Mouse (Mus musculus) neural tube, embryonic 12.5 days (tissue): Measurements from ENCODE around the gene Tab1. TPM values are rescaled to one million over a fixed set of nuclear protein-coding genes. Genes with fewer than 3 reads are reported as not detected.

ENCODE experiments used
- ATAC-seq: fragments of 200-750 bp; cut with Nextera tagmentation; 2 replicates; pipeline ENCODE4 v1.8.0; 2017; ENCODE audit warnings: low read depth, mild to moderate bottlenecking, moderate TSS enrichment, moderate library complexity; ENCODE audit not compliant: low FRiP score
- H3K27ac ChIP-seq: fragments of 300-500 bp; sonication (generic); 2 replicates; pipeline ENCODE4 v1.5.1; 2016
- H3K27me3 ChIP-seq: fragments of 300-500 bp; sonication (generic); replicated peaks from 2 replicates; pipeline ENCODE4 v1.6.1; 2016; ENCODE audit warnings: mild to moderate bottlenecking
- H3K36me3 ChIP-seq: fragments of 300-500 bp; sonication (generic); 2 replicates; pipeline ENCODE4 v1.6.1; 2016; ENCODE audit warnings: mild to moderate bottlenecking
- H3K4me1 ChIP-seq: fragments of 300-500 bp; sonication (generic); 2 replicates; pipeline ENCODE4 v1.6.1; 2016
- H3K4me2 ChIP-seq: fragments of 300-500 bp; sonication (generic); replicated peaks from 2 replicates; pipeline ENCODE4 v1.6.1; 2016; ENCODE audit warnings: mild to moderate bottlenecking
- H3K4me3 ChIP-seq: fragments of 300-500 bp; sonication (generic); 2 replicates; pipeline ENCODE4 v1.5.1; 2016
- H3K9ac ChIP-seq: fragments of 300-500 bp; sonication (generic); 2 replicates; pipeline ENCODE4 v1.6.1; 2016; ENCODE audit warnings: mild to moderate bottlenecking
- H3K9me3 ChIP-seq: fragments of 300-500 bp; sonication (generic); 2 replicates; pipeline ENCODE4 v1.6.1; 2016; ENCODE audit warnings: mild to moderate bottlenecking
- WGBS: fragments of 180-500 bp; shearing (Covaris S2); methylation state at CpG from one replicate; pipeline ENCODE4 v1.1.7; 2016; 5-methylcytosine and 5-hydroxymethylcytosine counted together
- polyA plus RNA-seq: library from polyadenylated mRNA; unstranded; fragments of >200 nt; fragmentation: Nextera tagmentation; extraction: Ambion mirVana; gene quantifications from 2 replicates; pipeline ENCODE4 v1.2.1, GENCODE M21; 2016

The Tab1 gene
- polyA plus RNA-seq, result 41.6 and 42.4 TPM in 2 replicates

- H3K36me3 ChIP-seq, result peaks cover 3% of the 10 kb centered on the region
- WGBS, result under 1% methylated on average over 59 of the region's 59 CpGs
- H3K9me3 ChIP-seq, result no peaks in the 10 kb centered on the region
- ATAC-seq, result peak; percentile 94
- H3K27ac ChIP-seq, result peak within 1 kb of the TSS; percentile 98
- no peaks in the 10 kb centered on the region for H3K27me3 ChIP-seq
- peak within 1 kb of the TSS; percentile 88 for H3K9ac ChIP-seq
- H3K4me1 ChIP-seq, result peaks cover 14% of the 10 kb centered on the region
- peak within 1 kb of the TSS; percentile 66 for H3K4me3 ChIP-seq
- H3K4me2 ChIP-seq, result peak within 1 kb of the TSS; percentile 93
Observed at GRCm38 (mm10) chr15:80132993-80133586, at the start of gene Tab1. Gene Tab1, plus strand, starts transcription at chr15:80133127.

- Histone ChIP-seq H3K9me3 (no peaks in the 10 kb centered on the region), H3K27ac (peak overlapping the region; percentile 57; the same call in 1 of the 2 replicates), H3K4me2 (peak overlapping the region; percentile 75), H3K4me3 (peak overlapping the region; percentile 63), H3K27me3 (no peaks in the 10 kb centered on the region), H3K4me1 (peaks cover 20% of the 10 kb centered on the region), H3K36me3 (peaks cover 38% of the 10 kb centered on the region), H3K9ac (peak overlapping the region; percentile 89)
- WGBS, result under 1% methylated on average over 30 of the region's 30 CpGs
- peak; percentile 95 for ATAC-seq
Observed at GRCm38 (mm10) chr15:80083276-80083731, 49.6 kb upstream of the Tab1 start.

- H3K4me3 ChIP-seq, result peak overlapping the region; percentile 63
- peak overlapping the region; percentile 75 for H3K4me2 ChIP-seq
- peak overlapping the region; percentile 89 for H3K9ac ChIP-seq
- H3K36me3 ChIP-seq, result peaks cover 33% of the 10 kb centered on the region
- no peaks in the 10 kb centered on the region for H3K9me3 ChIP-seq
- WGBS, result 2% methylated on average over 12 of the region's 12 CpGs
- H3K4me1 ChIP-seq, result peaks cover 20% of the 10 kb centered on the region
- H3K27me3 ChIP-seq, result no peaks in the 10 kb centered on the region
- peak overlapping the region; percentile 57; the same call in 1 of the 2 replicates for H3K27ac ChIP-seq
- peak; percentile 10; the same call in 1 of the 2 replicates for ATAC-seq
Observed at GRCm38 (mm10) chr15:80083740-80084139, 49.2 kb upstream of the Tab1 start.

GRCm38 (mm10) chr15:80087406-80088012 is 45.4 kb upstream of the Tab1 start:
- Histone ChIP-seq H3K27me3 (peaks cover 14% of the 10 kb centered on the region), H3K4me1 (peaks cover 14% of the 10 kb centered on the region; the same call in 1 of the 2 replicates), H3K4me2 (no peak overlapping the region), H3K36me3 (no peaks in the 10 kb centered on the region), H3K9me3 (no peaks in the 10 kb centered on the region), H3K4me3 (no peak overlapping the region), H3K27ac (no peak overlapping the region), H3K9ac (no peak overlapping the region)
- ATAC-seq, result no peak
- WGBS, result 86% methylated on average over 9 of the region's 9 CpGs

- H3K36me3 ChIP-seq, result no peaks in the 10 kb centered on the region
- no peaks in the 10 kb centered on the region for H3K9me3 ChIP-seq
- no peak overlapping the region for H3K4me2 ChIP-seq
- no peak for ATAC-seq
- peaks cover 17% of the 10 kb centered on the region; the same call in 1 of the 2 replicates for H3K4me1 ChIP-seq
- H3K9ac ChIP-seq, result no peak overlapping the region
- WGBS, result 33% methylated on average over 4 of the region's 4 CpGs
- peaks cover 24% of the 10 kb centered on the region for H3K27me3 ChIP-seq
- H3K4me3 ChIP-seq, result no peak overlapping the region
- no peak overlapping the region for H3K27ac ChIP-seq
Observed at GRCm38 (mm10) chr15:80088637-80089036, 44.3 kb upstream of the Tab1 start.

GRCm38 (mm10) chr15:80090155-80090554 is 42.8 kb upstream of the Tab1 start:
- H3K9me3 ChIP-seq, result no peaks in the 10 kb centered on the region
- H3K36me3 ChIP-seq, result no peaks in the 10 kb centered on the region
- H3K4me2 ChIP-seq, result peak overlapping the region; percentile 93; the same call in 1 of the 2 replicates
- H3K27ac ChIP-seq, result no peak overlapping the region
- no peak for ATAC-seq
- no peak overlapping the region for H3K4me3 ChIP-seq
- H3K27me3 ChIP-seq, result peaks cover 24% of the 10 kb centered on the region
- H3K9ac ChIP-seq, result no peak overlapping the region
- H3K4me1 ChIP-seq, result peaks cover 17% of the 10 kb centered on the region; the same call in 1 of the 2 replicates
- WGBS, result 75% methylated on average over 11 of the region's 11 CpGs

GRCm38 (mm10) chr15:80090741-80091120 is 42.2 kb upstream of the Tab1 start:
- peak overlapping the region; percentile 93 for H3K4me2 ChIP-seq
- 2% methylated on average over 17 of the region's 17 CpGs for WGBS
- peak overlapping the region; percentile 78 for H3K9ac ChIP-seq
- H3K4me1 ChIP-seq, result peaks cover 17% of the 10 kb centered on the region; the same call in 1 of the 2 replicates
- peak overlapping the region; percentile 71 for H3K4me3 ChIP-seq
- H3K36me3 ChIP-seq, result no peaks in the 10 kb centered on the region
- H3K9me3 ChIP-seq, result no peaks in the 10 kb centered on the region
- peaks cover 24% of the 10 kb centered on the region for H3K27me3 ChIP-seq
- no peak for ATAC-seq
- no peak overlapping the region for H3K27ac ChIP-seq

GRCm38 (mm10) chr15:80091121-80091955 is 41.6 kb upstream of the Tab1 start, which contains the start of the genes Syngr1 and Rpl3:
Gene Syngr1, plus strand, starts transcription at chr15:80091334.
Gene Rpl3, minus strand, starts transcription at chr15:80091868.
- peaks cover 28% of the 10 kb centered on the region for H3K27me3 ChIP-seq

GRCm38 (mm10) chr15:80092041-80092441 is 40.9 kb upstream of the Tab1 start:
- H3K9me3 ChIP-seq, result no peaks in the 10 kb centered on the region
- ATAC-seq, result no peak
- no peak overlapping the region for H3K27ac ChIP-seq
- peaks cover 31% of the 10 kb centered on the region for H3K27me3 ChIP-seq
- H3K4me1 ChIP-seq, result peaks cover 17% of the 10 kb centered on the region; the same call in 1 of the 2 replicates
- 19% methylated on average over 7 of the region's 7 CpGs for WGBS
- H3K4me2 ChIP-seq, result peak overlapping the region; percentile 93
- H3K36me3 ChIP-seq, result no peaks in the 10 kb centered on the region
- peak overlapping the region; percentile 78; the same call in 1 of the 2 replicates for H3K9ac ChIP-seq
- H3K4me3 ChIP-seq, result peak overlapping the region; percentile 71

More at GRCm38 (mm10) chr15:80091121-80091955, 41.6 kb upstream of the Tab1 start, which contains the start of the genes Syngr1 and Rpl3:
- WGBS, result under 1% methylated on average over 86 of the region's 86 CpGs
- H3K4me2 ChIP-seq, result peak within 1 kb of the TSS; percentile 93
- peak within 1 kb of the TSS; percentile 78 for H3K9ac ChIP-seq
- H3K36me3 ChIP-seq, result no peaks in the 10 kb centered on the region
- peak; percentile 57 for ATAC-seq
- no peaks in the 10 kb centered on the region for H3K9me3 ChIP-seq
- H3K4me1 ChIP-seq, result peaks cover 17% of the 10 kb centered on the region; the same call in 1 of the 2 replicates
- peak within 1 kb of the TSS; percentile 71 for H3K4me3 ChIP-seq
- H3K27ac ChIP-seq, result no peak within 1 kb of the TSS

- peak overlapping the region; percentile 71 for H3K4me3 ChIP-seq
- ATAC-seq, result no peak
- no peaks in the 10 kb centered on the region for H3K36me3 ChIP-seq
- H3K9ac ChIP-seq, result peak overlapping the region; percentile 78; the same call in 1 of the 2 replicates
- no peak overlapping the region for H3K27ac ChIP-seq
- no peaks in the 10 kb centered on the region for H3K9me3 ChIP-seq
- 15% methylated on average over 8 of the region's 8 CpGs for WGBS
- peak overlapping the region; percentile 93 for H3K4me2 ChIP-seq
- peaks cover 31% of the 10 kb centered on the region for H3K27me3 ChIP-seq
- peaks cover 23% of the 10 kb centered on the region for H3K4me1 ChIP-seq
Observed at GRCm38 (mm10) chr15:80092599-80092998, 40.3 kb upstream of the Tab1 start.

- H3K4me3 ChIP-seq, result no peak overlapping the region
- H3K4me1 ChIP-seq, result peaks cover 32% of the 10 kb centered on the region
- ATAC-seq, result no peak
- H3K9me3 ChIP-seq, result no peaks in the 10 kb centered on the region
- H3K27me3 ChIP-seq, result peaks cover 31% of the 10 kb centered on the region
- no peak overlapping the region for H3K27ac ChIP-seq
- WGBS, result 89% methylated on average over 13 of the region's 13 CpGs
- no peak overlapping the region for H3K9ac ChIP-seq
- H3K4me2 ChIP-seq, result no peak overlapping the region
- H3K36me3 ChIP-seq, result no peaks in the 10 kb centered on the region
Observed at GRCm38 (mm10) chr15:80094201-80094600, 38.7 kb upstream of the Tab1 start.
